Mouse (Mus musculus): ENCODE results near the gene Acyp2. TPM values are rescaled to one million over a fixed set of nuclear protein-coding genes. Genes with fewer than 3 reads are reported as not detected.
A peak's percentile ranks its signal among the peaks of the same experiment; 100 is the strongest.
"Not testable (repeated sequence)": the region's sequence is repeated elsewhere in the genome, so short reads cannot be mapped to it uniquely, and the experiment has no call there.

Acyp2 gene
- 12.7 and 13.3 TPM in 2 replicates for polyA plus RNA-seq (2015; fragmentation: Nextera tagmentation; extraction: Ambion mirVana)

DNA sequence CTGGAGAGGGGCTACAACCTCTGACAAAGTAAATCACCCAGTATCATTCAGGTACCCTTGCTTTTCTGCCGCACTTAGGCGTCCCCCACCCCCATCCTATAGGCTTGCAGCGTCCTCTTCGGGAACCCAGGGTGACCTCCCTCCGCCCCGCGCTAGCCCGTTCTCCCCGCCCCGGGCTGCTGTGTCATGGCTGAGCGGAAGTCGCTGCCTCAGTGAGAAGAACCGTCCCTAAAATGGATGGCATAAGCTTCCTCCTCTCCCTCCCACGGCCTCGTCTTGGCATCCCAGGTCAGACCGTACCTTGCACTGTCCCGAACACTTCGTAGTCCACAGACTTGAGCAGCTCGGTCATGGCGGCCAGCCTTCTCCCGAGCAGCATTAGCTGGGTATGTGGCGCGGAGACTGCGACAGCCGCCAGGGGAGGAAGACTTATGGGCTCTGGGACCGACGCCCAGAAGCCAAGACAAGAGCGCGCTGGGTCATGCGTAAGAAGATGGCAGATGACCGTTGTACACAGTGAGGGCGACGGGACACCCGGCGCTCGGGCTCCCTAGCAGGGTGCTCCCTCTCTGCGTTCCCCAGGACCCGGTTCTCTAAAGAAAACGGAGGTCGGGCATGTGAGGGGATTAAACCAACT is at the start of gene Acyp2:
Acyp2 (minus strand) TSS at position 587 of the 637 bp plus-strand sequence.
- DNase-seq (ENCODE audit: low spot score): peak; percentile 87

DNA sequence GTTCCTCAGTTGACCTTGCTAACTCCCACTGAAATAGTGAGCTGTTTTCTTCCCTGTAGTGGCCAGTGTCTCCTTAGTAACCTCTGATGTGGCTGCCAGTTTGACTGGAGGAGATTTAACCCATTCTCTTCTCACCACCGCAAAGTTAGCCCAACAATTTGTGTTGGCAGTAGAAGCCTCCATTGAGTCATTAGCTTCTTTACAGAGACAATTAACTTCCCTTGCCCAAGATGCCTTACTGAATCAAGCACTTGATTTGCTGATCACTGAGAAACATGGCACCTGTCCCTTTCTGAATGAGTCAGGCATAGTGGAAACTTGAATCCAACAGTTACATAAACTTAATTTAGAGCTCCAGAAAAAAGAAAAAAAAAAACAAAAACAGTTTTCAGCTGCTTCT is 40.0 kb upstream of the Acyp2 start:
- no peak for DNase-seq (ENCODE audit: low spot score)

DNA sequence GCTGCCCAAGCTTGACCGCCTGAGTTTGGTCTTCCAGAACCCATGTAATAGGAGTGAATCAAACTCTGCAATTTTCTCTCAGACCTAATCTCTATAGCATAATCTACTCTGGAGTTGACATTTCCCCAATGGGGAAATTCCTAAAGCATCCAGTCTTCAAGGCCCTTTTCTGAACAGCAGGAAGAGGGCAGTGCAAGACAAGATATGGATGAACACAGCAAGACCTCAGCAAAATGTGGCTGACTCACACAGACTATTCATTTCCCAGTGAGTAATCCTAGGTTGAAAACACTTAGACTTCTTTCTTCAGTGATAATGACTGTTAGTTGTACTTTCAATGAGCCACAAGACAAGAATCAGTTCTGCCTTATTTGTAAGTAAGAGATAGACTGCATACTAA is 26.7 kb upstream of the Acyp2 start:
- no peak for DNase-seq (ENCODE audit: low spot score)

DNA sequence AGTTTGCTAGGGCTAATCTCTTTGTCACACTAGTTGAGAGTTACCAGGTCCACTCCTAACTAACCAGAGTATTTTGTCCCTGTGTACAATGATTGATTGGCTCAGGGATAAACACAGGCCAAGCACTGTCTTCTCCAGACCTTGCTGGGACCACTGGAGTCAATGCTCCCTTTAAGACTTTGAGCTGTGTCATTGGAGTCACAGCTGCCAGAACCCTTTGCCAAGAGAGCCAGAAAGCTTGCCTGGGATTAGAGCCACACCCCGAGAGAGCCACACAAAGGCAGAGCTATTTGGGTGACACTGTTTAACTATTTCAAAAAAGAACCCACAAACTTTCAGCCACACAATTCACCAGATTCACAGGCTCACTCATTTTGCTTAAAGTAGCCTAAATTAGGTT is 23.3 kb upstream of the Acyp2 start:
- DNase-seq (ENCODE audit: low spot score): no peak

DNA sequence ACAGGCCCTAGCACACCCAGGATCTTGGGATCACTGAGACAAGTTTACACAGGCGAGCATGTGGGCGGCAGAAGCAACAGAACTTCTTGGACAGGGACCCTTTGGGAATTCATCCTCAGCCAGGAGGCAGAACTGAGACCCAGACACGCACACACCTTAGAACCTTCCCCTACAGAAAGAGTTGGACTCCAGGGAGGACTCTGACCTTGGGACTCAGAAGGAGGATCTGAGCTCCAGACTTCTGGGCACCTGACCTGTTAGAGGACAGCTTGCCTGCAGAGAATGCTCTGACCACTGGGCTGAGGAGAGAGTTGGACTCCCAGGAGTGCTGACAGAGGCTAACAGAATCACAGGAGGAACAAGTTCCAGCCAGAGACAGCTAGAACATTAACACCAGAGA is 13.6 kb upstream of the Acyp2 start:
- DNase-seq (ENCODE audit: low spot score): no peak

DNA sequence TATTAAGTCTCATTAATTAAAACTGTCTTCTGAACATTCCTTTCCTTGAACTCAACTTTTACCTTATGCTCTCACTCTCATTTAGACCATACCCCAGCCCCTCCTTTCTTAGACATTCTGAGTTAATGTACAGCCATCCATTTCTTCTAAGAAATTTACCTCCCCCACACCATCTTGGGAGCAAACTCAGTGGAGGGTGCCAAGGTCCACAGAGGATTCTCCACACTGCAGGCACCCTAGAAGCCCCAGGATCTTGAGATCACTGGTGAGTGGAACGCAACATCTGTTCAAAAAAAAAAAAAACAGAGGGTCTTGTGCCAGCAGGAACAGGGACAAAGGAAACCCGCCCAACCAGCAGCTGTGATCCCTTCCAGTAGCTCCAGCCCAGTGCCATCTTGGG is 13.2 kb upstream of the Acyp2 start:
- no peak for DNase-seq (ENCODE audit: low spot score)

DNA sequence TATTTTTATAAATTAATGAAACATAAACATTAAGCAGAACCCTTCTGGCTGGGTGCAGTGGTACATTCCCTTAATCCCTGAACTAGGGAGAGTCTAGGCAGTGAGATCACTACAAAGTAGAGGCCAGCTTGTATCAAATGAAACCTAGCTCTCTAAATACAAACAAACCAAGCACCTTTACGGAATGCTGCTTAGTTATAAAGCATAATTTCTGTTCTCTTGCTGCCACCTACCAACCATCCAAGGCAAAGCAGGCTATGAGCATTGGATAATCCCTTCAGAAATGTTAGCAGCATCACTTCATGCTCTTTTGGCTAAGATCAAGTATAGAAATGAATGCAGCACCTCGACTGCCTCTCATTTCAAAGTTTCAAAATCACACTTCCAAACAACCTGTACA is 7.7 kb upstream of the Acyp2 start:
- DNase-seq (ENCODE audit: low spot score): peak; percentile 21

DNA sequence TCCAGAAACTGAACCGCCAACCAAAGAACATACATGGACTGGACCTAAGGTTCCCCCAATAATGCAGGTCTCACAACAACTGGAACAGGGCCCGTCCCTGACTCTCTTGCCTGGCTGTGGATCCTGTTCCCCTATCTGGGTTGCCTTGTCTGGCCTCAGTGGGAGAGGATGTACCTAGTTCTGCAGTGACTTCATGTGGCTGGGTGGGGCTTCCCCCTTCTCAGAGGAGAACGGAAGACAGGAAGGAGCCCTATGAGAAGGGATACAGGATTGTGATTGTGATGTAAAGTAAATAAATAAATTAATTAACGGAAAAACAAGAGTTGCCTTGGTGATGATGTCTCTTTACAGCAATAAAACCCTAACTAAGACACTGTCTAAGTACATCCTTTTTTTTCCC is 6.7 kb upstream of the Acyp2 start:
- no peak for DNase-seq (ENCODE audit: low spot score)

DNA sequence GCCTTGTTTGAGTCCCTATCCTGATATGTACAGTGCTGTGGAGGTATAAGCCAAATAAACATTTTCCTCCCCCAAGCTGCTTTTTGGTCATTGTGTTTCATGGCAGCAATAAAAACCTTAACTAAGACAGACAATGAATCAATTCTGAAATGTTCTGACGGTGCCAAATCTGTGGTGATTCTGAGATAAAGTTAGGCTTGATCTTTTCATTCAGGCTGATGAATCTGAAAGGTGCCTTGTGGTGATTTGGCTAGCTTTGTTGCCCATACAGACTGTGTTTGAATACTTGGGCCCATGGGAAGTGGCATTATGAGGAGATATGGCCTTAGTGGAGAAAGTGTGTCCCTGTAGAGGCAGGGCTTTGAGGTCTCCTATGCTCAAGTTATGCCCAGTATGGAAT is 1.0 kb upstream of the Acyp2 start:
- no peak for DNase-seq (ENCODE audit: low spot score)

DNA sequence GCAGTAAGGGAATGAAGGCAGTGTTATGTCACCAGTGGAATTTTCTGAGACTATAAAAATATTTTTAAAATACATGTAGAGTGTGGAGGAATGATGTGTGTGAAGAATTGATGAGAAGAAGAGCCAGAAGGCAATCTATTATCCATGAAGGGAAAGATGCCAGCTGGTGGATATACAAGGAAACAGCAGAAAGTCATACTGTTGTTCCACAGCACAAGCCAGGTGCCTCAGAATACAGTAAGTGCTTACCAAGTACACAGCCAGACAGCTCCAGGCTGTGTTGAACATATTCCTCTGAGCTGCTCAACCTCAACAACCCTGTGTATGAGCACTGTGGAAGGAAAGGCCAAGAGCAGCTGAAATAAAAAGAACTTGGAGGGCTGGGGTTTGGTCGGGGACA is 13.7 kb downstream of the Acyp2 start:
- DNase-seq (ENCODE audit: low spot score): no peak

DNA sequence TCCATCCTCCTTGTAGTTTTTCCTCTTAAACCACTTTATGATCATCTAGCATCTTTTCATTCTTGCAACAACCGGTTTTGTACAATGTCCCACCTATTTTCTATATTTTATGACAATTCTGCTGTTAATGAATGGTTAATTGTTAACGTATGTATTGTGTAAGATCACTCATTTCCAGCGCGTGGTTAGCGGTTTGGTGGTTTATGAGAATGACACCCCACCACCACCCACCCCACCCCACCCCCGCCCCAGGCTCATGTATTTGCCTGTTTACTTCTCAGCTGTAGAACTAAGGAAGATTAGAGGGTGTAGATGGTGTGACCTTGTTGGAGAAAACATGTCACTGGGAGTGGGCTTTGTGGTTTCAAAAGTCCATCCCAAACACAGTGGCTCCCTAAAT is 18.9 kb downstream of the Acyp2 start:
- DNase-seq (ENCODE audit: low spot score): no peak

DNA sequence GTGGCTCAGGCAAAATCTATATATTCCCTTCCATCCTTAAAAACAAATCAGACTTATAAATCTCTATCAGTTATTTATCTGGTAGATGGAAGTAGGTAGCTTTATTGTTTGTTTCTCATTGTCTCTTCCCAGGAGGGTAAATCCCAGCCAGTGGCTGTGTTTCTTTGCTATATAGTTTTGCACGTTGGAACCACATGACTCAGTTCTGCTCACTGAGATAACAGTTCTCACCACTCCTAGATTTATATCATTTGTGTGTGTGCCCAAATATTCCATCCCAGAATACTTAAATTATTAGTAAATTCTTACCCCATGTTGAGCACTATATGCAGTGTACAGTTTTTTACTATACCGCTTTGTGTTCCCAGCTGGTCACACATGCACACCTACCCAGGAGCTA is 26.2 kb downstream of the Acyp2 start:
- DNase-seq (ENCODE audit: low spot score): no peak

DNA sequence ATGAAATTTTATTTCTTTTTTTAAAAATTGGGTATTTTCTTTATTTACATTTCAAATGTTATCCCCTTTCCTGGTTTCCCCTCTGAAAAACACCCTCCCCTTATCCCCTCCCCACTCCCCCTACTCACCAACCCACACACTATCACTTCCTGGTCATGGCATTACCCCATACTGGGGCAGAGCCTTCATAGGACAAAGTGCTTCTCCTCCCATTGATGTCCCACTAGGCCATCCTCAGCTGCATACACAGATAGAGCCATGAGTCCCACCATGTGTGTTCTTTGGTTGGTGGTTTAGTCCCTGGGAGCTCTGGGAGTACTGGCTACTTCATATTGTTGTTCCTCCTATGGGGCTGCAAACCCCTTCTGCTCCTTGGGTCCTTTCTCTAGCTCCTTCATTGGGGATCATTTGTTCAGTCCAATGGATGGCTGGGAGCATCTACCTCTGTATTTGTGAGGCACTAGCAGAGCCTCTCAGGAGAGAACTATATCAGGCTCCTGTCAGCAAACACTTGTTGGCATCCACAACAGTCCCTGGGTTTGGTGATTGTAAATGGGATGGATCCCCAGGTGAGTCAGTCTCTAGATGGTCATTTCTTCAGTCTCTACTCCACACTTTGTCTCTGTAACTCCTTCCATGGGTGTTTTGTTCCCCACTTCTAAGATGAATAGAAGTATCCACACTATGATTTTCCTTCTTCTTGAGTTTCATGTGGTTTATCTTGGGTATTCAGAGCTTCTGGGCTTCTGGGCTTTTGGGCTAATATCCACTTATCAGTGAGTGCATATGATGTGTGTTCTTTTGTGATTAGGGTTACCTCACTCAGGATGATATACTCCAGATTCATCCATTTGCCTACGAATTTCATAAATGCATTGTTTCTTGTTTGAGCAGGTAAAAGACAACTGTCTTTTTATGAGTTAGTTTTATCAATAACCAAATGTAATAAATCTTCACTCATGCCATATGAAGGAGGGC is 27.7 kb downstream of the Acyp2 start:
- not testable (repeated sequence) for DNase-seq (ENCODE audit: low spot score)

DNA sequence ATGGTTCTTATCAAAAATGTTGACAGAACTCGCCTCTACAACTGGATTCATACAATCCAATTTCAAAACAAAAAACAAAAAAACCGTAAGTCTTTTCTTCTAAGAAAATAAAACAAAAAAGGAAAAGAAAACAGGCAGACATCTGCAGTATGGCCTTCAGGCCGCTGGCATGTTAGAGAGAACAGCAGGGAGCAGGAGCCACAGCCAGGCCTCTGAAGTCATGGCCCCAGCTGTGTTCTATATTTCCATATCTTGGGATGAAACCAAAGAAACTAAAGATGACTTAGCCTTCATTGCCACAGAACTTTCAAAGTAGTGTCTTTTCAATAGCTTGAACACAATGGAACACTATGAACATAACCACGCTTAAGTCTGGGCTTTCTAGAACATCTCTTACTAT is 31.2 kb downstream of the Acyp2 start:
- DNase-seq (ENCODE audit: low spot score): no peak

DNA sequence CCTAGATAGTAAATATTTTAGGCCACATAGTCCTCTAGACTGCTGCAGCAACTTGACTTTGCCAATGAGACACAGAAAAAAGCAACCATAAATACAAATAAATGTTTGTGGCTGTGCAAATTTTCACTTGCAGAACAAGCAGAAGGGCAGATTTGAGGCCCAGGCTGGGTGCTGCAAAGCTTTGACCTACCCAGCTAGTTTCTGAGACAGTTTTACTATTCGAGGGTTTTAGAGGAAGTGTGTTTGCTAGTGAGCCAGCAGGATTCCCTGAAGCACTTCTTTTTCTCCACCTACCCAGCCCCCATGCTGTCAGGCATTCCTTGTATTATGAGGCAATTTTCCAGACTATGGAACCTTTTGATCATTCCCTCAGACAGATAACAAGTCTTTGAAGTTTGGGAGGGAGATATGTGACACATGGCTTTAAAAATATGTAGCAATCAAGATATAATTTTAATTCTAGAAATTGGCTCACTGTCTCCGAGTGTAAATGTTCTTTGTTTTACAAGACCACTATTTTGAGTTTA is 31.8 kb downstream of the Acyp2 start:
- no peak for DNase-seq (ENCODE audit: low spot score)

DNA sequence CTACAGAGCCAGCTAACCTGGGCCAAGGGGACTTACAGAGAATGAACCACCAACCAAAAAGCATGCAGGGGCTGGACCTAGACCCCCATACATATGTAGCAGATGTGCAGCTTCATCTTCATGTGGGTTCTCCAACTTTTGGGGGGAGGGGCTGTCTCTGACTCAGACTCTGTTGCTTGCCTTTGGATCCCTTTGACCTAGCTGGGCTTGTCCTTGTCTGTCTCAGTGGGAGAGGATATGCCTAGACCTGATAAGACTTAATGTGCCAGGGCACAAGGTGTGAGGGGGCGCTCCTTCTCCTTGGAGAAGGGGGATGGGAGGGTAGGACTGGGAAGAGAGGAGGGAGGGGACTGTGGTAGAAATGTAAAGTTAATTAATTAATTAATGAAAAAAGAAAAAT is 33.4 kb downstream of the Acyp2 start:
- no peak for DNase-seq (ENCODE audit: low spot score)

DNA sequence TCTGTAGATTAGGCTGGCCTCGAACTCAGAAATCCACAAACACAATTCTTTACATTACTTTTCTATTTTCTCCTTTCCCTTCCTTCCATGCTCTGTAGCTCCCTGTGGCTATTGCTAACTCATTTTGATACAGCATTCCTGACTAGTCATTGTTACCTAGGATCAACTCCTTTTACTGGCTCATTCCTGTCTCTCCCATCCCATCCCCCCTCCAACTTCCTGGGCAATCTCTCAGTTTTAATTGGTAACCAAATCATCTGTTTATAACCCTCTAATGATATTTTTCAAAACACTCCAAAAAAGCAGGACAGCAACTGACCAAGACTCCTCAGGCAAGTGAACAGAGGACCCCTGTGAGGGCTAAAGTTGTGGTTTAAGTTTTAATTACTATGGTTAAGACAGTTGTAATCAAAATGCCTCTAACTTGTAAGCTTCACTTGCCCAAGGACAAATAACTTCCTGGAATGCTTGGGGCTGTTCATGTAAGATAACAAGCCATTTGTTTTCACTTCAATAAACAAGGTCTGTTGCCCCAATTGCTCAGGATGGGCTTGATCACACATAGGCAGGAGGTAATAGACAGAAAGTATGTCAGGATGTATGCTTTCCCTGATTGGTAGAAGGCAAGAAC is 35.4 kb downstream of the Acyp2 start:
- no peak for DNase-seq (ENCODE audit: low spot score)

DNA sequence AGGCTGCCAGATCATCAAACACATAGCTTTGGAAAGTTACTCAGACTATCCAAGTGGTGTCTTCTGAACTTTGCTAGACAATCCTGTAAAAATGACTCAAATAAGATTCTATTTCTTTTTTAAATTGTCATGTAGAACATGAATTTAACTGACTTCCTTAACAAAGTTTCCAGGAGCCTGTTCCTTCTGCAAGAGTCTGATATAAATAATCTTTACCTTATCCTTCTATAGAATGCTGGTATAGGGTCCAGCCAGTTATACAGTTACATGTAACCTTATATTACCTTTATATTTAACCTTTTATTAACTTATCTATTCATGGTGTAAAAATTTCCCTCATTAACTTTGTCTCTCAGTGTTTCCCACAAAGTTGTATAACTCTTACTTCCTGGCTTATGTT is 36.7 kb downstream of the Acyp2 start:
- DNase-seq (ENCODE audit: low spot score): no peak

DNA sequence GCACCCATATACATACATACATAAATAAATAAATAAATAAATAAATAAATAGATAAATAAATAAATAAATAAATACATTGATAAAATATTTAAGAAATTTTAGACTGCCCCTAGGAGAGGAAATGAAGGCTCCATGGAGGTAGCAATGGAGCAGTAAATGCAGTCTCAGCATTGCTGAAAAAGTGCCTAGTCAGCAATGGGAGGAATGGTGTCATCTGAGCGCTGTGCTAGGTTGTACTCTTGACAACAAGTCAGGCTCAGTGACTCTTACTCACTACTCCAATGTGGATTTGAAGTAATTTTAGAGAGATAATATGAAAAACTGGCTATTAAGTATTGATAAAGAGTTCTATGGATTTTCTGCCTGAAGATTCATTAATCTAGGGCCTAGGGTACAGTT is 40.1 kb downstream of the Acyp2 start:
- no peak for DNase-seq (ENCODE audit: low spot score)

DNA sequence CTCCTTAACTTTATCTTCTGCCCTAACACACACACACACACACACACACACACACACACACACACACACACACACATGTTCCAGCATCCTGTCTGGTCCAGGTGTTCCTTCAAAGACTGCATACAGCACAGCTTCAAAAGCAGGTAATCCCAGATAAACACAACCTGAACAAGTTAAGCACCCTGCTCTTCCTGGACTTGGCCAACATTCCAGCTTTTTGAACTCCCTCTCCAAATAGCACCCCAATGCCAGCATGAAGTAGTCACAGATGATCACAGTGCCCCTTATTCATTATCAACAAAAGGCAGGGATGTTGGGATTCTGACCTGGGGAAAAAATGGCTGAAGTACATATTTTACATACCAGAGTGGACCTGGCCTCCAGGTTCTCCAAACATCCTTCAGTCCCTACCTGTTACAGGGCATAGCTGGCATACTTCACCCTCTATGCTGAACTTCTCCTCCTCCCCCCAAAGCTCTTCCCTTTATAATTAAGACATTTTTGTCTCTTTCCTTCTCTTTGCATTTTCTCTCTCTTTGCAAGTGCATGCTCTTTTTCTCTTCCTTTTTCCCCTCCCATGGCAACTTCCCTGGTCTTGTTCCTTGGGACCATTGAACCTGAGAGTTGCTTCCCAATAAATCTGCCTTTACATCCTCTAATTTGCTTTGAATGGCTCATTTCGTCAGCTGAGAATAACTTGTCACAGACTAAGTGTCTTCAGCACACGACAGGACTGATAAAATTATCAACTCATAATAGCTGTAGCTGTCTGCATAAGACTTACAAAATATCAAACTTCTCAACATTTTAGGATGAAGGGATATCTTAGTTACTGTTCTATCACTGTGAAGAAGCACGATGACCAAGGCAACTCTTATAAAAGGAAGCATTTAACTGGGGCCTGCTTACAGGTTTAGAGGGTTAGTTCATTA is 41.5 kb downstream of the Acyp2 start:
- DNase-seq (ENCODE audit: low spot score): no peak

DNA sequence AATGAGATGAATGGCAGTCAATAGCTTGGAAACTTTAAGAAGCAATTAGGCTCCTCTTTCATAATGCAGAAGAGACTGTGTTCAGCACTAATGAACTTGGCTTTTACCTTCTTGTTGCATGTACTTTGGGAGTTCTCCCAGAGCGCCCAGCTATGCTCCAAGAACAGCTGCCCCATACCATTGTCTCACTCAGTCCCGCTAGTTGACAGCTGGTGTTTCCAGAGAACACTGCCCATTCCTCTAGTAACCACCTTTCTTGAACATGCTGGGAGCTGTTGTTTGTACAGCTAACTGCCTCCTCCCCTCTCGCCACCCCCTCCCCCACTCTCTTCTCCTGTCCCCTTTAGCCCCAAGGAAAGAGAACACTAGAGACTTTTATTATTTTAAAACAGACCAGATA is 52.1 kb downstream of the Acyp2 start:
- DNase-seq (ENCODE audit: low spot score): no peak

All from thymus, postnatal 0 days (tissue).